Mouse (Mus musculus) heart, adult 2 months (tissue): ENCODE data around the gene Slco1a6.

Source experiments
- CTCF ChIP-seq: fragments of 200-600 bp; IDR thresholded peaks from 2 replicates; pipeline ENCODE4 v1.8.1; 2022; ENCODE audit warnings: antibody characterized with exemption, mild to moderate bottlenecking, moderate library complexity
- POLR2A ChIP-seq: fragments of 200-500 bp; IDR thresholded peaks from 2 replicates; pipeline ENCODE4 v1.6.1; 2011; ENCODE audit warnings: mild to moderate bottlenecking, low read depth, low read length, control low read depth; ENCODE audit not compliant: insufficient read depth

DNA sequence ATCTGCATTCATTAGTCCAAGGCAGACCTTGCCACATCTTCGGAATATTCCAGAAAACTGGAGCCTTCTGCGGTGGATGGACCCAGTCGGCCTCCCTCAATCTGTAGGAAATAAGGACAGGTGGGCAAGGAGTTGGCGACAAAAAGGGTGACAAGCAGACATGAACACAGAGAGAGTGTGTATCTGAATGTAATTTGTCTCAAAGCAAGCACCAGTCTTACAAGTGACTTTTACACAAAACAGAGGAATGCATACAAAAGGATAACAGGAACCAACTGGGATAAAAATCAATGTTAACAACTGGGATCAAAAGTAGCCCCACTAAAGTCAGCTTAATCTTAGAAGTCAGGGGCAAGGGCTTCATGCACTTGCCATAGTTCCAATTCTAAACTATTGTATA lies at the start of gene Slco1a6:
- TF ChIP-seq CTCF (no peak), POLR2A (no peak)
